Mouse (Mus musculus): ENCODE measurements around the gene Fam102a. TPM values are rescaled to one million over a fixed set of nuclear protein-coding genes. Genes with fewer than 3 reads are reported as not detected.

Gene Fam102a
- total RNA-seq, 1 experiment, result 11.6 TPM

- H3K27ac ChIP-seq (ENCODE audit: insufficient read depth, low read depth, low read length, poor library complexity, severe bottlenecking), result no peak overlapping the region
- no peak overlapping the region for H3K9ac ChIP-seq (ENCODE audit: insufficient read depth, low read depth, low read length, poor library complexity, severe bottlenecking)
- H3K4me3 ChIP-seq (ENCODE audit: insufficient read depth in 1 of 2, low read depth in 1 of 2, low read length in 2 of 2, poor library complexity in 1 of 2, severe bottlenecking in 1 of 2), result no peak overlapping the region
- no peaks in the 10 kb centered on the region for H3K36me3 ChIP-seq (ENCODE audit: control insufficient read depth, insufficient read depth, low read length, poor library complexity, severe bottlenecking)
- H3K4me1 ChIP-seq (ENCODE audit: control insufficient read depth in 2 of 2, insufficient read depth in 2 of 2, low read length in 2 of 2, poor library complexity in 1 of 2), result no peaks in the 10 kb centered on the region
- in situ Hi-C loops (cut with MboI; ENCODE audit: low sequenced_read_pairs in 2 of 2, unreplicated experiment in 2 of 2), result no loop called here
- TF ChIP-seq MAFK (IDR thresholded peaks at IDR 0.05; ENCODE audit: insufficient read depth, low read depth, low read length) (no peak), HCFC1 (IDR thresholded peaks at IDR 0.05; ENCODE audit: borderline replicate concordance, insufficient read depth, low read length) (no peak), CHD2 (IDR thresholded peaks at IDR 0.05; ENCODE audit: low read depth, low read length) (no peak), ZC3H11A (IDR thresholded peaks at IDR 0.05; ENCODE audit: borderline replicate concordance, low read depth, low read length) (no peak), ZNF384 (IDR thresholded peaks at IDR 0.05; ENCODE audit: low read depth, low read length) (no peak)
- no peaks in the 10 kb centered on the region for H3K9me3 ChIP-seq (ENCODE audit: control insufficient read depth, insufficient read depth, low read depth, low read length)
- DNase-seq (ENCODE audit: low read depth, low spot score), result no peak
Observed at GRCm38 (mm10) chr2:32530479-32530878, 4.7 kb upstream of the Fam102a start.

- Histone ChIP-seq H3K9me3 (ENCODE audit: control insufficient read depth, insufficient read depth, low read depth, low read length) (no peaks in the 10 kb centered on the region), H3K9ac (ENCODE audit: insufficient read depth, low read depth, low read length, poor library complexity, severe bottlenecking) (no peak overlapping the region), H3K4me3 (ENCODE audit: insufficient read depth in 1 of 2, low read depth in 1 of 2, low read length in 2 of 2, poor library complexity in 1 of 2, severe bottlenecking in 1 of 2) (no peak overlapping the region), H3K4me1 (ENCODE audit: control insufficient read depth in 2 of 2, insufficient read depth in 2 of 2, low read length in 2 of 2, poor library complexity in 1 of 2) (peaks cover 3 to 12% of the 10 kb centered on the region in 2 experiments; a peak in 2 of 4 replicates), H3K27ac (ENCODE audit: insufficient read depth, low read depth, low read length, poor library complexity, severe bottlenecking) (no peak overlapping the region), H3K36me3 (ENCODE audit: control insufficient read depth, insufficient read depth, low read length, poor library complexity, severe bottlenecking) (no peaks in the 10 kb centered on the region)
- in situ Hi-C loops (cut with MboI; ENCODE audit: low sequenced_read_pairs in 2 of 2, unreplicated experiment in 2 of 2), result no loop called here
- no peak for DNase-seq (ENCODE audit: low read depth, low spot score)
- no peak for TF ChIP-seq HCFC1 (IDR thresholded peaks at IDR 0.05; ENCODE audit: borderline replicate concordance, insufficient read depth, low read length)
- no peak for TF ChIP-seq ZNF384 (IDR thresholded peaks at IDR 0.05; ENCODE audit: low read depth, low read length)
- TF ChIP-seq CHD2 (IDR thresholded peaks at IDR 0.05; ENCODE audit: low read depth, low read length), result no peak
- no peak for TF ChIP-seq ZC3H11A (IDR thresholded peaks at IDR 0.05; ENCODE audit: borderline replicate concordance, low read depth, low read length)
- no peak for TF ChIP-seq MAFK (IDR thresholded peaks at IDR 0.05; ENCODE audit: insufficient read depth, low read depth, low read length)
Observed at GRCm38 (mm10) chr2:32533163-32533562, 2.0 kb upstream of the Fam102a start.

GRCm38 (mm10) chr2:32534061-32534732, 935 bp upstream of the Fam102a start:
- in situ Hi-C loops (cut with MboI; ENCODE audit: low sequenced_read_pairs in 2 of 2, unreplicated experiment in 2 of 2), result no loop called here
- peak overlapping the region; percentile 71 for H3K4me3 ChIP-seq (ENCODE audit: insufficient read depth in 1 of 2, low read depth in 1 of 2, low read length in 2 of 2, poor library complexity in 1 of 2, severe bottlenecking in 1 of 2)
- H3K4me1 ChIP-seq (ENCODE audit: control insufficient read depth in 2 of 2, insufficient read depth in 2 of 2, low read length in 2 of 2, poor library complexity in 1 of 2), result peaks cover 5 to 21% of the 10 kb centered on the region in 2 experiments; a peak in 2 of 4 replicates
- no peaks in the 10 kb centered on the region for H3K9me3 ChIP-seq (ENCODE audit: control insufficient read depth, insufficient read depth, low read depth, low read length)
- peak overlapping the region; percentile 74; the same call in 1 of the 2 replicates for H3K9ac ChIP-seq (ENCODE audit: insufficient read depth, low read depth, low read length, poor library complexity, severe bottlenecking)
- H3K36me3 ChIP-seq (ENCODE audit: control insufficient read depth, insufficient read depth, low read length, poor library complexity, severe bottlenecking), result no peaks in the 10 kb centered on the region; the same call in 1 of the 2 replicates
- DNase-seq (ENCODE audit: low read depth, low spot score), result no peak
- peak overlapping the region; percentile 74; the same call in 1 of the 2 replicates for H3K27ac ChIP-seq (ENCODE audit: insufficient read depth, low read depth, low read length, poor library complexity, severe bottlenecking)
- TF ChIP-seq CHD2 (IDR thresholded peaks at IDR 0.05; ENCODE audit: low read depth, low read length) (no peak), MAFK (IDR thresholded peaks at IDR 0.05; ENCODE audit: insufficient read depth, low read depth, low read length) (no peak), ZC3H11A (IDR thresholded peaks at IDR 0.05; ENCODE audit: borderline replicate concordance, low read depth, low read length) (no peak), HCFC1 (IDR thresholded peaks at IDR 0.05; ENCODE audit: borderline replicate concordance, insufficient read depth, low read length) (no peak), ZNF384 (IDR thresholded peaks at IDR 0.05; ENCODE audit: low read depth, low read length) (no peak)

- in situ Hi-C loops (cut with MboI; ENCODE audit: low sequenced_read_pairs in 2 of 2, unreplicated experiment in 2 of 2), result no loop called here
Observed at GRCm38 (mm10) chr2:32535501-32535991, 414 bp downstream of the Fam102a start.

More at GRCm38 (mm10) chr2:32535501-32535991, 414 bp downstream of the Fam102a start:
- no peaks in the 10 kb centered on the region for H3K9me3 ChIP-seq (ENCODE audit: control insufficient read depth, insufficient read depth, low read depth, low read length)
- H3K4me3 ChIP-seq (ENCODE audit: insufficient read depth in 1 of 2, low read depth in 1 of 2, low read length in 2 of 2, poor library complexity in 1 of 2, severe bottlenecking in 1 of 2), result peak overlapping the region; percentile 92 to 97
- H3K36me3 ChIP-seq (ENCODE audit: control insufficient read depth, insufficient read depth, low read length, poor library complexity, severe bottlenecking), result peaks cover 2% of the 10 kb centered on the region; the same call in 1 of the 2 replicates
- peak overlapping the region; percentile 89 for H3K9ac ChIP-seq (ENCODE audit: insufficient read depth, low read depth, low read length, poor library complexity, severe bottlenecking)
- TF ChIP-seq ZC3H11A (IDR thresholded peaks at IDR 0.05; ENCODE audit: borderline replicate concordance, low read depth, low read length), result no peak
- no peak for TF ChIP-seq MAFK (IDR thresholded peaks at IDR 0.05; ENCODE audit: insufficient read depth, low read depth, low read length)
- no peak for TF ChIP-seq HCFC1 (IDR thresholded peaks at IDR 0.05; ENCODE audit: borderline replicate concordance, insufficient read depth, low read length)
- no peak for TF ChIP-seq CHD2 (IDR thresholded peaks at IDR 0.05; ENCODE audit: low read depth, low read length)
- TF ChIP-seq ZNF384 (IDR thresholded peaks at IDR 0.05; ENCODE audit: low read depth, low read length), result no peak
- no peak for DNase-seq (ENCODE audit: low read depth, low spot score)
- H3K27ac ChIP-seq (ENCODE audit: insufficient read depth, low read depth, low read length, poor library complexity, severe bottlenecking), result peak overlapping the region; percentile 29; the same call in 1 of the 2 replicates
- H3K4me1 ChIP-seq (ENCODE audit: control insufficient read depth in 2 of 2, insufficient read depth in 2 of 2, low read length in 2 of 2, poor library complexity in 1 of 2), result peaks cover 5 to 27% of the 10 kb centered on the region in 2 experiments; a peak in 2 of 4 replicates
